Mouse (Mus musculus) ES-E14 (cell line): ENCODE results near the gene Myo10. TPM values are rescaled to one million over a fixed set of nuclear protein-coding genes. Genes with fewer than 3 reads are reported as not detected.

Experiments used
- DNase-seq: peaks from one replicate; pipeline ENCODE4 v3.0.0-alpha.2; 2013; ENCODE audit warnings: low read depth, low spot score
- H3K27ac ChIP-seq: 2 replicates; pipeline ENCODE4 v1.5.1; 2012; ENCODE audit warnings: low read depth, mild to moderate bottlenecking, low read length, moderate library complexity, mixed read lengths; ENCODE audit not compliant: poor library complexity, insufficient read depth, severe bottlenecking
- H3K36me3 ChIP-seq: 2 replicates; pipeline ENCODE4 v1.6.1; 2012; ENCODE audit warnings: mild to moderate bottlenecking, low read length, moderate library complexity, mixed read lengths; ENCODE audit not compliant: control insufficient read depth, poor library complexity, insufficient read depth, severe bottlenecking
- H3K4me1 ChIP-seq, 2 experiments: fragments of 150-350 bp in 1 of 2; sonication (generic) in 1 of 2; 2 replicates each; pipeline ENCODE4 v1.6.1; 2012; ENCODE audit warnings: low read length in 2 of 2, mild to moderate bottlenecking in 1 of 2, mixed read lengths in 1 of 2; ENCODE audit not compliant: control insufficient read depth in 2 of 2, insufficient read depth in 2 of 2, poor library complexity in 1 of 2
- H3K4me3 ChIP-seq, 2 experiments: fragments of 150-350 bp in 1 of 2; sonication (generic) in 1 of 2; 2 replicates each; pipeline ENCODE4 v1.5.1; 2012; ENCODE audit warnings: low read length in 2 of 2, low read depth in 1 of 2, mild to moderate bottlenecking in 1 of 2, mixed read lengths in 1 of 2; ENCODE audit not compliant: insufficient read depth in 1 of 2, poor library complexity in 1 of 2, severe bottlenecking in 1 of 2
- H3K9ac ChIP-seq: 2 replicates; pipeline ENCODE4 v1.6.1; 2012; ENCODE audit warnings: low read depth, mild to moderate bottlenecking, low read length, mixed read lengths; ENCODE audit not compliant: poor library complexity, insufficient read depth, severe bottlenecking
- H3K9me3 ChIP-seq: fragments of 150-350 bp; sonication (generic); 2 replicates; pipeline ENCODE4 v1.6.1; 2012; ENCODE audit warnings: low read depth, mild to moderate bottlenecking, low read length; ENCODE audit not compliant: control insufficient read depth, insufficient read depth
- CHD2 ChIP-seq: IDR thresholded peaks from 2 replicates; pipeline ENCODE4 v1.6.1; 2014; ENCODE audit warnings: mild to moderate bottlenecking, low read depth, low read length, inconsistent platforms
- HCFC1 ChIP-seq: IDR thresholded peaks from 2 replicates; pipeline ENCODE4 v1.6.1; 2012; ENCODE audit warnings: low read length, inconsistent platforms, borderline replicate concordance; ENCODE audit not compliant: insufficient read depth
- MAFK ChIP-seq: IDR thresholded peaks from 2 replicates; pipeline ENCODE4 v1.6.1; 2014; ENCODE audit warnings: mild to moderate bottlenecking, low read depth, low read length, inconsistent platforms; ENCODE audit not compliant: insufficient read depth
- ZC3H11A ChIP-seq: IDR thresholded peaks from 2 replicates; pipeline ENCODE4 v1.6.1; 2012; ENCODE audit warnings: low read depth, mild to moderate bottlenecking, inconsistent platforms, low read length, borderline replicate concordance
- ZNF384 ChIP-seq: IDR thresholded peaks from 2 replicates; pipeline ENCODE4 v1.6.1; 2012; ENCODE audit warnings: low read depth, low read length, inconsistent platforms
- in situ Hi-C, 2 experiments: fragments of 600-800 bp; cut with MboI; formaldehyde crosslinking; loops; one replicate each; pipeline ENCODE4 v1.15.1; 2025; ENCODE audit warnings: low sequenced_read_pairs in 2 of 2, inconsistent platforms in 1 of 2; ENCODE audit not compliant: unreplicated experiment in 2 of 2
- total RNA-seq: library from RNA; depleted of rRNA; stranded (reverse); fragments of 300-350 nt; gene quantifications from 2 replicates; pipeline ENCODE4 v1.2.3, GENCODE M21; 2012

Myo10 gene
- total RNA-seq, 1 experiment = 133 TPM

- H3K27ac ChIP-seq = no peak overlapping the region
- peaks cover 18 to 41% of the 10 kb centered on the region in 2 experiments; a peak in 3 of 4 replicates for H3K4me1 ChIP-seq
- no peaks in the 10 kb centered on the region for H3K9me3 ChIP-seq
- peaks cover 82% of the 10 kb centered on the region for H3K36me3 ChIP-seq
- no peak for DNase-seq
- in situ Hi-C loops = loop anchor here in 1 of 2 experiments (10.0 kb wide), 1 partner anchor 45 kb away; no protein-coding TSS in a partner anchor
- peak overlapping the region; percentile 20 to 65; a peak in 2 of 4 replicates for H3K4me3 ChIP-seq
- TF ChIP-seq HCFC1 (no peak), CHD2 (no peak), ZNF384 (no peak), ZC3H11A (no peak), MAFK (no peak)
- H3K9ac ChIP-seq = peak overlapping the region; percentile 27; the same call in 1 of the 2 replicates
Observed at GRCm38 (mm10) chr15:25779522-25780191, 157.3 kb downstream of the Myo10 start.

GRCm38 (mm10) chr15:25781053-25781452 is 158.7 kb downstream of the Myo10 start:
- TF ChIP-seq CHD2 (no peak), ZC3H11A (peak; percentile 31; the same call in 1 of the 2 replicates), ZNF384 (no peak), MAFK (no peak)
- H3K4me1 ChIP-seq = peaks cover 18 to 43% of the 10 kb centered on the region in 2 experiments; a peak in 3 of 4 replicates
- peak overlapping the region; percentile 20 to 65 for H3K4me3 ChIP-seq
- in situ Hi-C loops = loop anchor here in 1 of 2 experiments (10.0 kb wide), 1 partner anchor 46 kb away; no protein-coding TSS in a partner anchor
- H3K27ac ChIP-seq = peak overlapping the region; percentile 37; the same call in 1 of the 2 replicates
- peak; percentile 59 for DNase-seq
- peaks cover 88% of the 10 kb centered on the region for H3K36me3 ChIP-seq
- H3K9me3 ChIP-seq = no peaks in the 10 kb centered on the region
- H3K9ac ChIP-seq = peak overlapping the region; percentile 36

GRCm38 (mm10) chr15:25785456-25786390 is 163.4 kb downstream of the Myo10 start:
- no peak overlapping the region for H3K27ac ChIP-seq
- in situ Hi-C loops = loop anchor here in 1 of 2 experiments (10.0 kb wide), 1 partner anchor 51 kb away; no protein-coding TSS in a partner anchor
- peaks cover 9 to 40% of the 10 kb centered on the region in 2 experiments; a peak in 3 of 4 replicates for H3K4me1 ChIP-seq
- TF ChIP-seq MAFK (no peak), ZC3H11A (no peak), HCFC1 (no peak), ZNF384 (no peak), CHD2 (no peak)
- peak overlapping the region; percentile 22; the same call in 1 of the 2 replicates for H3K9ac ChIP-seq
- H3K9me3 ChIP-seq = no peaks in the 10 kb centered on the region
- peaks cover 89% of the 10 kb centered on the region for H3K36me3 ChIP-seq
- DNase-seq = no peak
- peak overlapping the region in 1 of 2 experiments; percentile 43; a peak in 2 of 4 replicates for H3K4me3 ChIP-seq

GRCm38 (mm10) chr15:25787406-25787805 is 165.1 kb downstream of the Myo10 start:
- Histone ChIP-seq H3K9ac (no peak overlapping the region), H3K36me3 (peaks cover 85% of the 10 kb centered on the region), H3K4me1 (peaks cover 6 to 38% of the 10 kb centered on the region in 2 experiments; a peak in 3 of 4 replicates), H3K9me3 (no peaks in the 10 kb centered on the region), H3K27ac (no peak overlapping the region), H3K4me3 (no peak overlapping the region)
- DNase-seq = no peak
- in situ Hi-C loops = loop anchor here in 1 of 2 experiments (10.0 kb wide), 1 partner anchor 53 kb away; no protein-coding TSS in a partner anchor
- TF ChIP-seq MAFK (no peak), ZC3H11A (no peak), ZNF384 (no peak), HCFC1 (no peak), CHD2 (no peak)
